Mouse (Mus musculus): ENCODE data around the gene Hoxb1. TPM values are rescaled to one million over a fixed set of nuclear protein-coding genes. Genes with fewer than 3 reads are reported as not detected.
A peak's percentile ranks its signal among the peaks of the same experiment; 100 is the strongest.

Hoxb1 gene
- polyA plus RNA-seq, 1 experiment from 2014 or later: not detected

GRCm38 (mm10) chr11:96328605-96329004 lies 36.9 kb upstream of the Hoxb1 start:
- WGBS: 22% methylated on average over 8 of the region's 8 CpGs
- ATAC-seq (ENCODE audit: insufficient read depth, low FRiP score): no peak
- Histone ChIP-seq H3K4me2 (ENCODE audit: low read depth, low read length) (peak overlapping the region; percentile 65), H3K4me1 (ENCODE audit: control insufficient read depth, insufficient read depth, low read length) (peaks cover 27% of the 10 kb centered on the region), H3K36me3 (ENCODE audit: control insufficient read depth, insufficient read depth, low read length) (no peaks in the 10 kb centered on the region), H3K9me3 (replicated peaks; ENCODE audit: control insufficient read depth, low read length) (no peaks in the 10 kb centered on the region), H3K27me3 (ENCODE audit: control insufficient read depth, insufficient read depth, low read length) (peaks cover 5% of the 10 kb centered on the region; the same call in 1 of the 2 replicates), H3K4me3 (replicated peaks; ENCODE audit: low read length) (peak overlapping the region; percentile 63), H3K27ac (ENCODE audit: low read length) (peak overlapping the region; percentile 98), H3K9ac (ENCODE audit: low read length) (peak overlapping the region; percentile 61; the same call in 1 of the 2 replicates)

DNA sequence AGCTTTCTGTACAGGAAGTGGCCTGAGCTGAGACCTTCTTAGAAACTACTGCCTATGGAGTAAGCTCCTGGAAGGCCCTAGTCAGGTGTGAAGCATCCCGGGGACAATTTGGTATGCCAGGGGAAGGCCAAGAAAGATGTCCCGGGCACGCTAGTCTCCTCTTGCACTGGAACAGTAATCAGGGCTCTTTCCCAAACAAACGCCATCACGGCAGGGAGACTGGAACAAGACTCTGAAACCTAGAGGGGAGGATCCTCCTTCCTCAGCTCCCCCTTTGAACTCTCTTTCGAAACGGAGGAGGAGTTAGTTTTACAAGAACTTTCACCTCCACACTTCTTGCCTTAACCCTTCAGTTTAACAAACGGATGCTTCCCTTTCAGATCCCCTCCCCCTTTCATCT lies 33.4 kb upstream of the Hoxb1 start:
- WGBS: 7% methylated on average over 8 of the region's 8 CpGs

GRCm38 (mm10) chr11:96332618-96333032 lies 32.9 kb upstream of the Hoxb1 start:
- peak overlapping the region; percentile 82 for H3K9ac ChIP-seq (ENCODE audit: low read length)
- peak; percentile 42; the same call in 1 of the 2 replicates for ATAC-seq (ENCODE audit: insufficient read depth, low FRiP score)
- peak overlapping the region; percentile 94 for H3K27ac ChIP-seq (ENCODE audit: low read length)
- 9% methylated on average over 35 of the region's 35 CpGs for WGBS
- H3K27me3 ChIP-seq (ENCODE audit: control insufficient read depth, insufficient read depth, low read length): no peaks in the 10 kb centered on the region
- no peaks in the 10 kb centered on the region for H3K36me3 ChIP-seq (ENCODE audit: control insufficient read depth, insufficient read depth, low read length)
- H3K4me2 ChIP-seq (ENCODE audit: low read depth, low read length): peak overlapping the region; percentile 54
- H3K9me3 ChIP-seq (replicated peaks; ENCODE audit: control insufficient read depth, low read length): no peaks in the 10 kb centered on the region
- H3K4me1 ChIP-seq (ENCODE audit: control insufficient read depth, insufficient read depth, low read length): peaks cover 36% of the 10 kb centered on the region
- H3K4me3 ChIP-seq (replicated peaks; ENCODE audit: low read length): peak overlapping the region; percentile 52

More for the DNA sequence above, 33.4 kb upstream of the Hoxb1 start:
- Histone ChIP-seq H3K4me3 (replicated peaks; ENCODE audit: low read length) (peak overlapping the region; percentile 52), H3K4me2 (ENCODE audit: low read depth, low read length) (peak overlapping the region; percentile 54), H3K27me3 (ENCODE audit: control insufficient read depth, insufficient read depth, low read length) (no peaks in the 10 kb centered on the region), H3K9me3 (replicated peaks; ENCODE audit: control insufficient read depth, low read length) (no peaks in the 10 kb centered on the region), H3K36me3 (ENCODE audit: control insufficient read depth, insufficient read depth, low read length) (no peaks in the 10 kb centered on the region), H3K4me1 (ENCODE audit: control insufficient read depth, insufficient read depth, low read length) (peaks cover 40% of the 10 kb centered on the region), H3K9ac (ENCODE audit: low read length) (peak overlapping the region; percentile 82), H3K27ac (ENCODE audit: low read length) (peak overlapping the region; percentile 94)
- ATAC-seq (ENCODE audit: insufficient read depth, low FRiP score): no peak

DNA sequence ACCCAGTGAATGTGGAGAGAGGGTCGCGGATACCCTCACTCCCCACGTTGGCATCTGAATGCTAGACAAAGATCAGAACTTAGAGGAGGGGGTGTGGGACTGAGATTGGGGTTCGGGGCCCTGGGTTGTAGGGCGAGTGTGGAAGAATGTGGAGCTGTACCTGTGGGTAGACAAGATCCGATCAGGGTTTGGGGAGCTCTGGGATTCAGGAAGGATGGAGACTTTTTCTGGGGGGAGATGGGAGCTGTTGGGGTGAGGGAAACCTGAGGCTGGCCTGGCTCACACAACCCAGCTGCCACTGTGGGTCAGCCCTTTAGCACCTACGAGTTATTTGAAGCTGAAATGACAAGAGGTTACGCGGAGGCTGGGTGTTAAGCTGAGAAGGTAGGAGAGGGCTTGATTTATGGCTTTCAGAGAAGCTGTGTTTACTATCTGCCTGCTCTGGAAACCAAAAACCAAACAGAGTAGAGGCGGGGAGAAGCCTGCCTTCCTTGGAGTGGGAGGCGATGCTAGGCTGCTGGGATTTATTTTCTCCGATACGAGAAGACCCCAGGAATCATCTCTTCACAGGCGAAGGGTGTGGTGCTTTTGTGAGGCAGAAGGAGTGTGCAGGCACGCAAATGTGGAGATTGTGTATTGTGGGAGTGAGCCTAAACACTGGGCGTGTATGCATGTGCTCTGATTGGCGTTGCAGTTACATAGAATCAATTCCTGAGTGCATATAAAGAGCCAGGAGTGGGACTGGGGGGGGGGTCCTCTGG lies 32.1 kb upstream of the Hoxb1 start:
- 11% methylated on average over 17 of the region's 17 CpGs for WGBS
- no peaks in the 10 kb centered on the region for H3K9me3 ChIP-seq (replicated peaks; ENCODE audit: control insufficient read depth, low read length)
- peak; percentile 22; the same call in 1 of the 2 replicates for ATAC-seq (ENCODE audit: insufficient read depth, low FRiP score)
- peak overlapping the region; percentile 82 for H3K9ac ChIP-seq (ENCODE audit: low read length)
- no peaks in the 10 kb centered on the region for H3K27me3 ChIP-seq (ENCODE audit: control insufficient read depth, insufficient read depth, low read length)
- peak overlapping the region; percentile 54 for H3K4me2 ChIP-seq (ENCODE audit: low read depth, low read length)
- H3K4me3 ChIP-seq (replicated peaks; ENCODE audit: low read length): peak overlapping the region; percentile 52
- H3K4me1 ChIP-seq (ENCODE audit: control insufficient read depth, insufficient read depth, low read length): peaks cover 41% of the 10 kb centered on the region
- peak overlapping the region; percentile 94 for H3K27ac ChIP-seq (ENCODE audit: low read length)
- no peaks in the 10 kb centered on the region for H3K36me3 ChIP-seq (ENCODE audit: control insufficient read depth, insufficient read depth, low read length)

GRCm38 (mm10) chr11:96334002-96334364 lies 31.6 kb upstream of the Hoxb1 start:
- no peak; the same call in 1 of the 2 replicates for ATAC-seq (ENCODE audit: insufficient read depth, low FRiP score)
- peak overlapping the region; percentile 82 for H3K9ac ChIP-seq (ENCODE audit: low read length)
- peaks cover 2% of the 10 kb centered on the region for H3K27me3 ChIP-seq (ENCODE audit: control insufficient read depth, insufficient read depth, low read length)
- H3K27ac ChIP-seq (ENCODE audit: low read length): peak overlapping the region; percentile 94
- peak overlapping the region; percentile 52 for H3K4me3 ChIP-seq (replicated peaks; ENCODE audit: low read length)
- H3K36me3 ChIP-seq (ENCODE audit: control insufficient read depth, insufficient read depth, low read length): no peaks in the 10 kb centered on the region
- 23% methylated on average over 2 of the region's 2 CpGs for WGBS
- peaks cover 47% of the 10 kb centered on the region for H3K4me1 ChIP-seq (ENCODE audit: control insufficient read depth, insufficient read depth, low read length)
- no peaks in the 10 kb centered on the region for H3K9me3 ChIP-seq (replicated peaks; ENCODE audit: control insufficient read depth, low read length)
- H3K4me2 ChIP-seq (ENCODE audit: low read depth, low read length): peak overlapping the region; percentile 54

DNA sequence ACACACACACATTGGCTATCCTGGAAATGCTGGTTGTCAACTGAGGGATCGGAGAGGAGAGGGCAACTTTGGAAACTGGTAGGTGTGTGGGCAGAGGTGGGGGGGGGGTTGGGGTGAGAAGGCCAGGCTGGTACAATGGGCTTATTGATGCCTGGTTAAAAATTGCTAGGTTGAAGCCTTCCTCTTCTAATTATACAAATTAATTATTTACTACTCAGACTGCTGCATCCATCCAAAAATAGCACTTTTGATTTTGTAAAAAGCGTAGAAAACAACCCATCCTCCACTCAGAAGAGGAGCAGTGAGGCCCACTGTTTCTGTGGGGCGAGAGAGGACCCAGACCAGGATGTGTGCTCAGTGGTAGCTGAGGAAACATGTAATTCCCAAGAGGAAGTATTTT lies 30.6 kb upstream of the Hoxb1 start:
- Histone ChIP-seq H3K36me3 (ENCODE audit: control insufficient read depth, insufficient read depth, low read length) (no peaks in the 10 kb centered on the region), H3K9me3 (replicated peaks; ENCODE audit: control insufficient read depth, low read length) (no peaks in the 10 kb centered on the region), H3K4me2 (ENCODE audit: low read depth, low read length) (peak overlapping the region; percentile 54), H3K27ac (ENCODE audit: low read length) (peak overlapping the region; percentile 94), H3K4me1 (ENCODE audit: control insufficient read depth, insufficient read depth, low read length) (peaks cover 52% of the 10 kb centered on the region), H3K27me3 (ENCODE audit: control insufficient read depth, insufficient read depth, low read length) (peaks cover 7% of the 10 kb centered on the region), H3K9ac (ENCODE audit: low read length) (peak overlapping the region; percentile 82; the same call in 1 of the 2 replicates), H3K4me3 (replicated peaks; ENCODE audit: low read length) (peak overlapping the region; percentile 52)
- no peak for ATAC-seq (ENCODE audit: insufficient read depth, low FRiP score)
- 40% methylated on average over 3 of the region's 3 CpGs for WGBS

GRCm38 (mm10) chr11:96336597-96336996 lies 29.0 kb upstream of the Hoxb1 start:
- peaks cover 42% of the 10 kb centered on the region for H3K4me1 ChIP-seq (ENCODE audit: control insufficient read depth, insufficient read depth, low read length)
- H3K9me3 ChIP-seq (replicated peaks; ENCODE audit: control insufficient read depth, low read length): no peaks in the 10 kb centered on the region
- H3K36me3 ChIP-seq (ENCODE audit: control insufficient read depth, insufficient read depth, low read length): no peaks in the 10 kb centered on the region
- H3K4me2 ChIP-seq (ENCODE audit: low read depth, low read length): peak overlapping the region; percentile 54
- peak overlapping the region; percentile 37; the same call in 1 of the 2 replicates for H3K9ac ChIP-seq (ENCODE audit: low read length)
- peaks cover 7% of the 10 kb centered on the region for H3K27me3 ChIP-seq (ENCODE audit: control insufficient read depth, insufficient read depth, low read length)
- 22% methylated on average over 2 of the region's 2 CpGs for WGBS
- peak overlapping the region; percentile 58; the same call in 1 of the 2 replicates for H3K27ac ChIP-seq (ENCODE audit: low read length)
- no peak for ATAC-seq (ENCODE audit: insufficient read depth, low FRiP score)
- H3K4me3 ChIP-seq (replicated peaks; ENCODE audit: low read length): no peak overlapping the region

DNA sequence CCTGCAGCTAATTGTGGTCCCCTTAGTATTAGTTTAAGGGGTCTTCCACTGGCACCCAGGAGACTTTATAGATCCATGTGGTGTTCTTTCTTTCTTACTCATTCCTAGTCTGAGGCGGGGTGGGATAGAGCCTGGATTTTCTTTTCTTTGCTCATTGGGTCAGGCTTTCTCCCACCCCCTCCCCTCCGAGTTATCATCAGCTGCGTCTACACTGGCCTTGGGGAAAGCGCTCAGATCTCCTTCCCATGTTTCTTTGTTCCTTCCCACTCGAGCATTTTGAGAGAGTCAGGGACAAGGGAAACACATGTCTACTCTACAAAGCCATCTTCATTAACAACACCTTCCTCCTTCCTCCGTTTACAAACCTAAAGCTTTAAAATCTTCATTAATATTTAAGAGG lies 28.5 kb upstream of the Hoxb1 start:
- no peak overlapping the region for H3K4me3 ChIP-seq (replicated peaks; ENCODE audit: low read length)
- 24% methylated on average over 6 of the region's 6 CpGs for WGBS
- H3K9me3 ChIP-seq (replicated peaks; ENCODE audit: control insufficient read depth, low read length): no peaks in the 10 kb centered on the region
- H3K4me1 ChIP-seq (ENCODE audit: control insufficient read depth, insufficient read depth, low read length): peaks cover 38% of the 10 kb centered on the region
- no peak for ATAC-seq (ENCODE audit: insufficient read depth, low FRiP score)
- no peaks in the 10 kb centered on the region for H3K36me3 ChIP-seq (ENCODE audit: control insufficient read depth, insufficient read depth, low read length)
- H3K27ac ChIP-seq (ENCODE audit: low read length): peak overlapping the region; percentile 58; the same call in 1 of the 2 replicates
- peaks cover 7% of the 10 kb centered on the region for H3K27me3 ChIP-seq (ENCODE audit: control insufficient read depth, insufficient read depth, low read length)
- H3K9ac ChIP-seq (ENCODE audit: low read length): peak overlapping the region; percentile 37; the same call in 1 of the 2 replicates
- H3K4me2 ChIP-seq (ENCODE audit: low read depth, low read length): peak overlapping the region; percentile 38

All from stomach, embryonic 16.5 days (tissue).